Mouse (Mus musculus): ENCODE measurements around the gene Cnot1. TPM values are rescaled to one million over a fixed set of nuclear protein-coding genes. Genes with fewer than 3 reads are reported as not detected.
A peak's percentile ranks its signal among the peaks of the same experiment; 100 is the strongest.

Gene Cnot1
- total and polyA plus RNA-seq, 3 experiments, result 119 to 3,440 (median 259) TPM

DNA sequence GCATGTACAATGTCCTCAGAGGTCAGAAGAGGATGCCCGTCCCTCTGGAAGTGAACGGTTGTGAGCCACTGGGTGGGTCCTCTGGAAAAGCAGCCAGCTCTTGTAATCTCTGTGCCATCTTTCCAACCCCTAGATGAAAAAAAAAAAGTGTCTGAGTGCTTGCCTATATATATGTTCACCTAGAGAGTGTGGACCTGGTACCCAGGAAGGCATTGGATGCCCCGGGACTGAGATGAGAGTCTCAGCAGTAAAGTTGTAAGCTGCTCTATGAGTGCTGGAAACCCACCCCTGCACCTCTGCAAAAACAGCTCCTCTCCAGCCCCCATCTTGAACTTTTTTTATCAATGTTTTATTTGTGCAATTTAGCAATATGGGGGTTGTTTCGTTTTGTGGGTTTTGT is 1.4 kb upstream of the Cnot1 start:
- Histone ChIP-seq H3K9ac (ENCODE audit: control insufficient read depth, low read depth, low read length, poor library complexity, severe bottlenecking) (no peak overlapping the region), H3K27ac (ENCODE audit: control insufficient read depth, low read depth, low read length) (no peak overlapping the region), H3K79me2 (ENCODE audit: control insufficient read depth, insufficient read depth, low read length, poor library complexity) (peaks cover 38% of the 10 kb centered on the region), H3K27me3 (ENCODE audit: control insufficient read depth in 1 of 2, insufficient read depth in 2 of 2, low read length in 2 of 2) (no peaks in the 10 kb centered on the region), H3K36me3 (ENCODE audit: control insufficient read depth in 1 of 2, insufficient read depth in 2 of 2, low read length in 2 of 2) (peaks cover 7 to 31% of the 10 kb centered on the region in 2 experiments; a peak in 3 of 4 replicates), H3K4me1 (ENCODE audit: control insufficient read depth in 1 of 2, insufficient read depth in 2 of 2, low read length in 2 of 2) (peaks cover 12 to 27% of the 10 kb centered on the region in 2 experiments), H3K9me3 (replicated peaks; ENCODE audit: insufficient read depth, low read length) (no peaks in the 10 kb centered on the region), H3K4me3 (ENCODE audit: control insufficient read depth in 1 of 2, insufficient read depth in 1 of 2, low read depth in 2 of 2, low read length in 2 of 2) (no peak overlapping the region)
- no peak for DNase-seq (ENCODE audit: low read depth, low spot score)
- TF ChIP-seq USF2 (IDR thresholded peaks at IDR 0.05; ENCODE audit: borderline replicate concordance in 1 of 2, insufficient read depth in 1 of 2, low read depth in 1 of 2, low read length in 2 of 2) (no peak), UBTF (IDR thresholded peaks at IDR 0.05; ENCODE audit: borderline replicate concordance, insufficient read depth, low read depth, low read length) (no peak), E2F4 (IDR thresholded peaks at IDR 0.05; ENCODE audit: borderline replicate concordance, low read depth, low read length) (no peak), RCOR1 (IDR thresholded peaks at IDR 0.05; ENCODE audit: low read depth, low read length) (no peak), CHD1 (IDR thresholded peaks at IDR 0.05; ENCODE audit: low read depth, low read length) (no peak), TBP (IDR thresholded peaks at IDR 0.05; ENCODE audit: low read depth, low read length) (no peak), MAFK (IDR thresholded peaks at IDR 0.05; ENCODE audit: borderline replicate concordance, low read depth, low read length) (no peak), MAZ (IDR thresholded peaks at IDR 0.05; ENCODE audit: low read depth, low read length) (no peak), EP300 (IDR thresholded peaks at IDR 0.05; ENCODE audit: low read depth in 1 of 2, low read length in 2 of 2) (no peak), RAD21 (IDR thresholded peaks at IDR 0.05; ENCODE audit: low read depth, low read length) (no peak), MEF2A (IDR thresholded peaks at IDR 0.05; ENCODE audit: extremely low read depth, insufficient replicate concordance, low read depth, low read length, poor library complexity, severe bottlenecking) (no peak), TCF12 (IDR thresholded peaks at IDR 0.05; ENCODE audit: low read depth, low read length) (no peak), NELFE (IDR thresholded peaks at IDR 0.05; ENCODE audit: low read depth, low read length) (no peak), ZMIZ1 (IDR thresholded peaks at IDR 0.05; ENCODE audit: low read depth, low read length) (no peak), POLR2A (IDR thresholded peaks at IDR 0.05; ENCODE audit: control insufficient read depth in 1 of 2, insufficient read depth in 1 of 2, low read depth in 1 of 2, low read length in 2 of 2, poor library complexity in 1 of 2) (no peak), POLR2AphosphoS5 (IDR thresholded peaks at IDR 0.05; ENCODE audit: borderline replicate concordance, low read depth, low read length) (no peak)

GRCm38 (mm10) chr8:95807861-95808260 is 597 bp upstream of the Cnot1 start:
- peaks cover 9 to 36% of the 10 kb centered on the region in 2 experiments; a peak in 3 of 4 replicates for H3K36me3 ChIP-seq (ENCODE audit: control insufficient read depth in 1 of 2, insufficient read depth in 2 of 2, low read length in 2 of 2)
- DNase-seq (ENCODE audit: low read depth, low spot score), result peak; percentile 97
- H3K9me3 ChIP-seq (replicated peaks; ENCODE audit: insufficient read depth, low read length), result no peaks in the 10 kb centered on the region
- peak overlapping the region; percentile 82 for H3K9ac ChIP-seq (ENCODE audit: control insufficient read depth, low read depth, low read length, poor library complexity, severe bottlenecking)
- peaks cover 45% of the 10 kb centered on the region for H3K79me2 ChIP-seq (ENCODE audit: control insufficient read depth, insufficient read depth, low read length, poor library complexity)
- peaks cover 12 to 31% of the 10 kb centered on the region in 2 experiments for H3K4me1 ChIP-seq (ENCODE audit: control insufficient read depth in 1 of 2, insufficient read depth in 2 of 2, low read length in 2 of 2)
- H3K27ac ChIP-seq (ENCODE audit: control insufficient read depth, low read depth, low read length), result peak overlapping the region; percentile 94
- H3K27me3 ChIP-seq (ENCODE audit: control insufficient read depth in 1 of 2, insufficient read depth in 2 of 2, low read length in 2 of 2), result no peaks in the 10 kb centered on the region
- peak overlapping the region; percentile 54 to 80 for H3K4me3 ChIP-seq (ENCODE audit: control insufficient read depth in 1 of 2, insufficient read depth in 1 of 2, low read depth in 2 of 2, low read length in 2 of 2)
- TF ChIP-seq ZKSCAN1 (IDR thresholded peaks at IDR 0.05; ENCODE audit: low read depth, low read length) (no peak), MXI1 (IDR thresholded peaks at IDR 0.05; ENCODE audit: low read depth, low read length) (peak; percentile 86), E2F4 (IDR thresholded peaks at IDR 0.05; ENCODE audit: borderline replicate concordance, low read depth, low read length) (no peak), UBTF (IDR thresholded peaks at IDR 0.05; ENCODE audit: borderline replicate concordance, insufficient read depth, low read depth, low read length) (no peak), MAX (IDR thresholded peaks at IDR 0.05; ENCODE audit: low read length) (no peak; the same call in 1 of the 2 replicates), MAZ (IDR thresholded peaks at IDR 0.05; ENCODE audit: low read depth, low read length) (0 out of 2 replicates have a peak, but pooled peaks have one; percentile 57), NELFE (IDR thresholded peaks at IDR 0.05; ENCODE audit: low read depth, low read length) (peak; percentile 71), POLR2AphosphoS5 (IDR thresholded peaks at IDR 0.05; ENCODE audit: borderline replicate concordance, low read depth, low read length) (no peak), TAL1 (IDR thresholded peaks at IDR 0.05; ENCODE audit: low read length) (no peak), SIN3A (IDR thresholded peaks at IDR 0.05; ENCODE audit: low read length) (peak; percentile 96), ETS1 (IDR thresholded peaks at IDR 0.05; ENCODE audit: low read depth, low read length) (no peak), ZC3H11A (IDR thresholded peaks at IDR 0.05; ENCODE audit: low read depth, low read length) (peak; percentile 32), JUND (IDR thresholded peaks at IDR 0.05; ENCODE audit: low read depth, low read length) (no peak), TCF12 (IDR thresholded peaks at IDR 0.05; ENCODE audit: low read depth, low read length) (peak; percentile 63), SMC3 (IDR thresholded peaks at IDR 0.05; ENCODE audit: low read depth, low read length) (no peak), ZMIZ1 (IDR thresholded peaks at IDR 0.05; ENCODE audit: low read depth, low read length) (0 out of 2 replicates have a peak, but pooled peaks have one; percentile 5), POLR2A (IDR thresholded peaks at IDR 0.05; ENCODE audit: control insufficient read depth in 1 of 2, insufficient read depth in 1 of 2, low read depth in 1 of 2, low read length in 2 of 2, poor library complexity in 1 of 2) (peak; percentile 53 to 80), HCFC1 (IDR thresholded peaks at IDR 0.05; ENCODE audit: low read depth, low read length) (peak; percentile 99), GATA1 (IDR thresholded peaks at IDR 0.05; ENCODE audit: low read depth, low read length) (no peak), MYB (IDR thresholded peaks at IDR 0.05; ENCODE audit: low read depth, low read length) (no peak), MYC (IDR thresholded peaks at IDR 0.05; ENCODE audit: low read depth, low read length) (0 out of 2 replicates have a peak, but pooled peaks have one; percentile 24), EP300 (IDR thresholded peaks at IDR 0.05; ENCODE audit: low read depth in 1 of 2, low read length in 2 of 2) (no peak), USF2 (IDR thresholded peaks at IDR 0.05; ENCODE audit: borderline replicate concordance in 1 of 2, insufficient read depth in 1 of 2, low read depth in 1 of 2, low read length in 2 of 2) (no peak)
